Mouse (Mus musculus): Measurements from ENCODE around the gene BC025920. TPM values are rescaled to one million over a fixed set of nuclear protein-coding genes. Genes with fewer than 3 reads are reported as not detected.

Gene BC025920
- polyA plus RNA-seq, 1 experiment, result 3.7 TPM

- H3K4me1 ChIP-seq (ENCODE audit: control insufficient read depth, insufficient read depth, low read length), result peaks cover 33% of the 10 kb centered on the region
- no peak for DNase-seq
- 38% methylated on average over 6 of the region's 6 CpGs for WGBS
- no peak overlapping the region for H3K4me3 ChIP-seq (replicated peaks; ENCODE audit: insufficient read depth, low read depth, low read length)
- TF ChIP-seq POLR2A (IDR thresholded peaks at IDR 0.05; ENCODE audit: borderline replicate concordance, insufficient read depth, low read length) (no peak), CTCF (IDR thresholded peaks at IDR 0.05; ENCODE audit: borderline replicate concordance, insufficient read depth, low read depth, low read length) (no peak)
- H3K27ac ChIP-seq (ENCODE audit: insufficient read depth, low read length), result no peak overlapping the region
- no peaks in the 10 kb centered on the region for H3K27me3 ChIP-seq (ENCODE audit: control insufficient read depth, insufficient read depth, low read length)
These were observed 42.6 kb upstream of the BC025920 start for GRCm38 (mm10) chr10:81563481-81563880.

GRCm38 (mm10) chr10:81564216-81564615 lies 41.9 kb upstream of the BC025920 start:
- no peak for TF ChIP-seq POLR2A (IDR thresholded peaks at IDR 0.05; ENCODE audit: borderline replicate concordance, insufficient read depth, low read length)
- no peak for TF ChIP-seq CTCF (IDR thresholded peaks at IDR 0.05; ENCODE audit: borderline replicate concordance, insufficient read depth, low read depth, low read length)
- Histone ChIP-seq H3K4me1 (ENCODE audit: control insufficient read depth, insufficient read depth, low read length) (peaks cover 40% of the 10 kb centered on the region), H3K27ac (ENCODE audit: insufficient read depth, low read length) (no peak overlapping the region), H3K4me3 (replicated peaks; ENCODE audit: insufficient read depth, low read depth, low read length) (peak overlapping the region; percentile 16), H3K27me3 (ENCODE audit: control insufficient read depth, insufficient read depth, low read length) (no peaks in the 10 kb centered on the region)
- DNase-seq, result peak; percentile 58 to 62
- WGBS, result 1% methylated on average over 10 of the region's 10 CpGs

GRCm38 (mm10) chr10:81564734-81565133 lies 41.3 kb upstream of the BC025920 start:
- Histone ChIP-seq H3K27me3 (ENCODE audit: control insufficient read depth, insufficient read depth, low read length) (no peaks in the 10 kb centered on the region), H3K27ac (ENCODE audit: insufficient read depth, low read length) (no peak overlapping the region), H3K4me1 (ENCODE audit: control insufficient read depth, insufficient read depth, low read length) (peaks cover 42% of the 10 kb centered on the region), H3K4me3 (replicated peaks; ENCODE audit: insufficient read depth, low read depth, low read length) (no peak overlapping the region)
- peak; percentile 70 to 72 for DNase-seq
- WGBS, result 19% methylated on average over 10 of the region's 10 CpGs
- peak; percentile 72 for TF ChIP-seq CTCF (IDR thresholded peaks at IDR 0.05; ENCODE audit: borderline replicate concordance, insufficient read depth, low read depth, low read length)
- no peak for TF ChIP-seq POLR2A (IDR thresholded peaks at IDR 0.05; ENCODE audit: borderline replicate concordance, insufficient read depth, low read length)

- no peak for DNase-seq
- H3K4me1 ChIP-seq (ENCODE audit: control insufficient read depth, insufficient read depth, low read length), result peaks cover 47% of the 10 kb centered on the region
- no peak for TF ChIP-seq CTCF (IDR thresholded peaks at IDR 0.05; ENCODE audit: borderline replicate concordance, insufficient read depth, low read depth, low read length)
- TF ChIP-seq POLR2A (IDR thresholded peaks at IDR 0.05; ENCODE audit: borderline replicate concordance, insufficient read depth, low read length), result no peak
- H3K27me3 ChIP-seq (ENCODE audit: control insufficient read depth, insufficient read depth, low read length), result no peaks in the 10 kb centered on the region
- no peak overlapping the region for H3K27ac ChIP-seq (ENCODE audit: insufficient read depth, low read length)
- H3K4me3 ChIP-seq (replicated peaks; ENCODE audit: insufficient read depth, low read depth, low read length), result no peak overlapping the region
- 46% methylated on average over 20 of the region's 20 CpGs for whole genome bisulfite sequencing
These were observed 40.5 kb upstream of the BC025920 start for GRCm38 (mm10) chr10:81565257-81566228.

GRCm38 (mm10) chr10:81568381-81569191 lies 37.5 kb upstream of the BC025920 start:
- H3K27me3 ChIP-seq (ENCODE audit: control insufficient read depth, insufficient read depth, low read length), result no peaks in the 10 kb centered on the region
- H3K4me3 ChIP-seq (replicated peaks; ENCODE audit: insufficient read depth, low read depth, low read length), result no peak overlapping the region
- 38% methylated on average over 16 of the region's 16 CpGs for WGBS
- TF ChIP-seq CTCF (IDR thresholded peaks at IDR 0.05; ENCODE audit: borderline replicate concordance, insufficient read depth, low read depth, low read length) (no peak), POLR2A (IDR thresholded peaks at IDR 0.05; ENCODE audit: borderline replicate concordance, insufficient read depth, low read length) (no peak)
- peaks cover 41% of the 10 kb centered on the region for H3K4me1 ChIP-seq (ENCODE audit: control insufficient read depth, insufficient read depth, low read length)
- DNase-seq, result no peak
- no peak overlapping the region for H3K27ac ChIP-seq (ENCODE audit: insufficient read depth, low read length)

- Histone ChIP-seq H3K4me1 (ENCODE audit: control insufficient read depth, insufficient read depth, low read length) (peaks cover 35% of the 10 kb centered on the region), H3K27me3 (ENCODE audit: control insufficient read depth, insufficient read depth, low read length) (no peaks in the 10 kb centered on the region), H3K27ac (ENCODE audit: insufficient read depth, low read length) (no peak overlapping the region), H3K4me3 (replicated peaks; ENCODE audit: insufficient read depth, low read depth, low read length) (no peak overlapping the region)
- DNase-seq, result no peak
- 89% methylated on average over 9 of the region's 9 CpGs for WGBS
- TF ChIP-seq POLR2A (IDR thresholded peaks at IDR 0.05; ENCODE audit: borderline replicate concordance, insufficient read depth, low read length), result no peak
- TF ChIP-seq CTCF (IDR thresholded peaks at IDR 0.05; ENCODE audit: borderline replicate concordance, insufficient read depth, low read depth, low read length), result no peak
These were observed 36.4 kb upstream of the BC025920 start for GRCm38 (mm10) chr10:81569507-81570237.

GRCm38 (mm10) chr10:81570238-81570800 lies 35.8 kb upstream of the BC025920 start:
- Histone ChIP-seq H3K4me1 (ENCODE audit: control insufficient read depth, insufficient read depth, low read length) (peaks cover 34% of the 10 kb centered on the region), H3K27ac (ENCODE audit: insufficient read depth, low read length) (peak overlapping the region; percentile 49; the same call in 1 of the 2 replicates), H3K27me3 (ENCODE audit: control insufficient read depth, insufficient read depth, low read length) (no peaks in the 10 kb centered on the region), H3K4me3 (replicated peaks; ENCODE audit: insufficient read depth, low read depth, low read length) (peak overlapping the region; percentile 87)
- TF ChIP-seq CTCF (IDR thresholded peaks at IDR 0.05; ENCODE audit: borderline replicate concordance, insufficient read depth, low read depth, low read length) (no peak), POLR2A (IDR thresholded peaks at IDR 0.05; ENCODE audit: borderline replicate concordance, insufficient read depth, low read length) (no peak)
- WGBS, result 8% methylated on average over 11 of the region's 11 CpGs
- DNase-seq, result no peak

All from cerebellum, adult 2 months (tissue).